Comparison of ENCODE assay signal across 11 mouse cellular contexts in genomic region chr10:78139572-78140250, GRCm38 (mm10). TPM values are rescaled to one million over a fixed set of nuclear protein-coding genes. Genes with fewer than 3 reads are reported as not detected.
DNase-seq lines count a peak whose midpoint lies in the region; ATAC-seq and TF ChIP-seq lines count a peak whose summit lies in the region.
"Had no signal": no experiment of that assay in that cellular context is flagged by ENCODE, and none has a peak within 500 bp of the region (broad histone marks: within the 10 kb centered on the region; RNA-seq: fewer than 3 reads in every experiment).

No protein-coding gene starts in this region.

- no peaks in the 10 kb centered on the region for H3K27me3 ChIP-seq in embryonic facial prominence, embryonic 12.5 days
- H3K27me3 ChIP-seq in embryonic facial prominence, embryonic 10.5 days (replicated peaks; ENCODE audit: low read depth, poor library complexity, severe bottlenecking) = no peaks in the 10 kb centered on the region
- no peaks in the 10 kb centered on the region for H3K27me3 ChIP-seq in heart, postnatal 0 days (ENCODE audit: control insufficient read depth, insufficient read depth, low read length)
- H3K27me3 ChIP-seq in heart, embryonic 12.5 days (replicated peaks) = no peaks in the 10 kb centered on the region
- H3K27me3 ChIP-seq in lung, embryonic 15.5 days = no peaks in the 10 kb centered on the region
- H3K27me3 ChIP-seq in stomach, embryonic 14.5 days (ENCODE audit: control insufficient read depth, insufficient read depth, low read length) = no peaks in the 10 kb centered on the region
- H3K27me3 ChIP-seq: neural tube, embryonic 15.5 days had no signal

- no peak for DNase-seq in embryonic facial prominence, embryonic 10.5 days (ENCODE audit: low spot score)
- no peak for DNase-seq in heart, postnatal 0 days (ENCODE audit: low spot score)
- DNase-seq in lung, postnatal 4 days = no peak
- DNase-seq in frontal cortex, postnatal 36 days (ENCODE audit: low spot score in 2 of 2) = no peak
- DNase-seq: cerebellum, adult 8-10 months; liver had no signal

- ATAC-seq in embryonic facial prominence, embryonic 12.5 days (ENCODE audit: insufficient number of reproducible peaks, insufficient read depth, low FRiP score, low TSS enrichment) = no peak
- ATAC-seq in heart, postnatal 0 days (ENCODE audit: insufficient read depth, low read depth) = no peak
- no peak for ATAC-seq in heart, embryonic 12.5 days (ENCODE audit: insufficient number of reproducible peaks, low FRiP score)
- ATAC-seq in lung, embryonic 15.5 days (ENCODE audit: borderline replicate concordance, extremely low read depth, low FRiP score, low TSS enrichment) = no peak
- no peak for ATAC-seq in stomach, embryonic 14.5 days (ENCODE audit: insufficient number of reproducible peaks, insufficient read depth, low FRiP score, low read depth)

- TF ChIP-seq EP300 in heart, postnatal 0 days (IDR thresholded peaks at IDR 0.05; ENCODE audit: low read depth) = no peak

- peaks cover 15% of the 10 kb centered on the region for H3K4me1 ChIP-seq in embryonic facial prominence, embryonic 12.5 days
- peaks cover 39% of the 10 kb centered on the region for H3K4me1 ChIP-seq in embryonic facial prominence, embryonic 10.5 days
- H3K4me1 ChIP-seq in heart, postnatal 0 days (ENCODE audit: control insufficient read depth, insufficient read depth) = peaks cover 14% of the 10 kb centered on the region; the same call in 1 of the 2 replicates
- H3K4me1 ChIP-seq in heart, embryonic 12.5 days (replicated peaks) = peaks cover 23% of the 10 kb centered on the region
- peaks cover 44% of the 10 kb centered on the region for H3K4me1 ChIP-seq in lung, embryonic 15.5 days
- peaks cover 25% of the 10 kb centered on the region for H3K4me1 ChIP-seq in stomach, embryonic 14.5 days (ENCODE audit: control insufficient read depth, insufficient read depth, low read length)

- H3K36me3 ChIP-seq in embryonic facial prominence, embryonic 12.5 days = no peaks in the 10 kb centered on the region
- H3K36me3 ChIP-seq in embryonic facial prominence, embryonic 10.5 days (replicated peaks) = no peaks in the 10 kb centered on the region
- no peaks in the 10 kb centered on the region for H3K36me3 ChIP-seq in heart, postnatal 0 days (replicated peaks; ENCODE audit: control insufficient read depth, insufficient read depth, low read length)
- H3K36me3 ChIP-seq in heart, embryonic 12.5 days = no peaks in the 10 kb centered on the region
- H3K36me3 ChIP-seq in lung, embryonic 15.5 days = no peaks in the 10 kb centered on the region
- H3K36me3 ChIP-seq in stomach, embryonic 14.5 days (ENCODE audit: control insufficient read depth, insufficient read depth, low read length) = no peaks in the 10 kb centered on the region
- H3K36me3 ChIP-seq: neural tube, embryonic 15.5 days had no signal

- no peaks in the 10 kb centered on the region for H3K9me3 ChIP-seq in embryonic facial prominence, embryonic 12.5 days
- no peaks in the 10 kb centered on the region for H3K9me3 ChIP-seq in embryonic facial prominence, embryonic 10.5 days
- no peaks in the 10 kb centered on the region for H3K9me3 ChIP-seq in heart, postnatal 0 days (replicated peaks; ENCODE audit: control insufficient read depth, low read length)
- H3K9me3 ChIP-seq in heart, embryonic 12.5 days (replicated peaks) = no peaks in the 10 kb centered on the region
- no peaks in the 10 kb centered on the region for H3K9me3 ChIP-seq in lung, embryonic 15.5 days
- no peaks in the 10 kb centered on the region for H3K9me3 ChIP-seq in stomach, embryonic 14.5 days (ENCODE audit: control insufficient read depth, low read depth, low read length)
- H3K9me3 ChIP-seq: neural tube, embryonic 15.5 days had no signal

- 74% methylated on average over 11 of the region's 11 CpGs for WGBS in embryonic facial prominence, embryonic 12.5 days
- WGBS in embryonic facial prominence, embryonic 10.5 days = 81% methylated on average over 11 of the region's 11 CpGs
- WGBS in heart, postnatal 0 days = 72% methylated on average over 11 of the region's 11 CpGs
- 74% methylated on average over 11 of the region's 11 CpGs for WGBS in heart, embryonic 12.5 days
- WGBS in lung, embryonic 15.5 days = 53% methylated on average over 11 of the region's 11 CpGs
- WGBS in stomach, embryonic 14.5 days = 65% methylated on average over 11 of the region's 11 CpGs

- H3K27ac ChIP-seq in embryonic facial prominence, embryonic 12.5 days = peak overlapping the region; percentile 65; the same call in 1 of the 2 replicates
- no peak overlapping the region for H3K27ac ChIP-seq in embryonic facial prominence, embryonic 10.5 days (replicated peaks)
- H3K27ac ChIP-seq in heart, postnatal 0 days (ENCODE audit: low read depth) = peak overlapping the region; percentile 80
- H3K27ac ChIP-seq in heart, embryonic 12.5 days (ENCODE audit: poor library complexity, severe bottlenecking) = no peak overlapping the region
- H3K27ac ChIP-seq in lung, embryonic 15.5 days = peak overlapping the region; percentile 93
- peak overlapping the region; percentile 88; the same call in 1 of the 2 replicates for H3K27ac ChIP-seq in stomach, embryonic 14.5 days (ENCODE audit: low read length)
- H3K27ac ChIP-seq: neural tube, embryonic 15.5 days had no signal

- no peak overlapping the region for H3K9ac ChIP-seq in embryonic facial prominence, embryonic 12.5 days
- H3K9ac ChIP-seq in heart, postnatal 0 days (replicated peaks; ENCODE audit: low read depth, low read length) = no peak overlapping the region
- no peak overlapping the region for H3K9ac ChIP-seq in heart, embryonic 12.5 days
- no peak overlapping the region for H3K9ac ChIP-seq in lung, embryonic 15.5 days
- no peak overlapping the region for H3K9ac ChIP-seq in stomach, embryonic 14.5 days (replicated peaks; ENCODE audit: low read depth, low read length)
- H3K9ac ChIP-seq: neural tube, embryonic 15.5 days had no signal

- H3K4me3 ChIP-seq in embryonic facial prominence, embryonic 12.5 days = no peak overlapping the region
- no peak overlapping the region for H3K4me3 ChIP-seq in embryonic facial prominence, embryonic 10.5 days
- H3K4me3 ChIP-seq in heart, postnatal 0 days (ENCODE audit: low read depth, low read length) = no peak overlapping the region
- H3K4me3 ChIP-seq in heart, embryonic 12.5 days = no peak overlapping the region
- no peak overlapping the region for H3K4me3 ChIP-seq in lung, embryonic 15.5 days
- H3K4me3 ChIP-seq in stomach, embryonic 14.5 days (ENCODE audit: low read depth, low read length) = no peak overlapping the region
- H3K4me3 ChIP-seq: neural tube, embryonic 15.5 days had no signal

- no peak for TF ChIP-seq CTCF in heart, postnatal 0 days (IDR thresholded peaks at IDR 0.05; ENCODE audit: low read depth)

- H3K4me2 ChIP-seq in embryonic facial prominence, embryonic 12.5 days (replicated peaks) = no peak overlapping the region
- no peak overlapping the region for H3K4me2 ChIP-seq in heart, postnatal 0 days (ENCODE audit: low read depth, low read length)
- no peak overlapping the region for H3K4me2 ChIP-seq in heart, embryonic 12.5 days
- peak overlapping the region; percentile 31; the same call in 1 of the 2 replicates for H3K4me2 ChIP-seq in lung, embryonic 15.5 days
- no peak overlapping the region for H3K4me2 ChIP-seq in stomach, embryonic 14.5 days (replicated peaks; ENCODE audit: low read depth, low read length)

RNA-seq across cellular contexts. Expression of gene D10Jhu81e, which starts 29.9 kb away (rescaled TPM):
- polyA plus RNA-seq in embryonic facial prominence, embryonic 12.5 days (2016; fragmentation: Nextera tagmentation; extraction: Ambion mirVana) = 30.3 and 32.8 TPM in 2 replicates
- 17.0 and 17.6 TPM in 2 replicates for polyA plus RNA-seq in embryonic facial prominence, embryonic 10.5 days (2016; fragmentation: Nextera tagmentation; extraction: Ambion mirVana)
- 438 and 442 TPM in 2 replicates for total RNA-seq in heart, postnatal 0 days (2014; rRNA removed; ENCODE audit: low replicate concordance)
- polyA plus RNA-seq in heart, postnatal 0 days (2015; fragmentation: Nextera tagmentation; extraction: Ambion mirVana) = 87.9 and 92.0 TPM in 2 replicates
- polyA plus RNA-seq in heart, embryonic 12.5 days (2016; fragmentation: Nextera tagmentation; extraction: Ambion mirVana) = 38.0 and 38.7 TPM in 2 replicates
- 32.8 and 34.8 TPM in 2 replicates for polyA plus RNA-seq in lung, embryonic 15.5 days (2015; fragmentation: Nextera tagmentation; extraction: Ambion mirVana)
- 18.2 and 20.5 TPM in 2 replicates for polyA plus RNA-seq in stomach, embryonic 14.5 days (2014; fragmentation: Nextera tagmentation; extraction: Ambion mirVana)

RNA-seq across cellular contexts. Expression of gene Pwp2, which starts 45.2 kb away (rescaled TPM):
- 24.2 and 27.0 TPM in 2 replicates for polyA plus RNA-seq in embryonic facial prominence, embryonic 12.5 days (2016; fragmentation: Nextera tagmentation; extraction: Ambion mirVana)
- 32.1 and 35.3 TPM in 2 replicates for polyA plus RNA-seq in embryonic facial prominence, embryonic 10.5 days (2016; fragmentation: Nextera tagmentation; extraction: Ambion mirVana)
- 11.5 and 12.1 TPM in 2 replicates for total RNA-seq in heart, postnatal 0 days (2014; rRNA removed; ENCODE audit: low replicate concordance)
- 6.2 and 6.9 TPM in 2 replicates for polyA plus RNA-seq in heart, postnatal 0 days (2015; fragmentation: Nextera tagmentation; extraction: Ambion mirVana)
- 14.1 and 14.2 TPM in 2 replicates for polyA plus RNA-seq in heart, embryonic 12.5 days (2016; fragmentation: Nextera tagmentation; extraction: Ambion mirVana)
- polyA plus RNA-seq in lung, embryonic 15.5 days (2015; fragmentation: Nextera tagmentation; extraction: Ambion mirVana) = 19.4 and 19.7 TPM in 2 replicates
- 14.0 and 14.1 TPM in 2 replicates for polyA plus RNA-seq in stomach, embryonic 14.5 days (2014; fragmentation: Nextera tagmentation; extraction: Ambion mirVana)

Comparison
In these comparisons a context has a peak if more than half of its experiments do, and no peak if none do; other contexts are left out.
1. H3K27ac ChIP-seq: peak in embryonic facial prominence, embryonic 12.5 days (single experiment), heart, postnatal 0 days (single experiment), lung, embryonic 15.5 days (single experiment) and stomach, embryonic 14.5 days (single experiment); none in embryonic facial prominence, embryonic 10.5 days (single experiment) and heart, embryonic 12.5 days (single experiment).